Mouse (Mus musculus) brain, embryonic 14.5 days (tissue): ENCODE results near the gene Sema4c.

Source experiments
- CTCF ChIP-seq: fragments of 200-500 bp; IDR thresholded peaks from 2 replicates; pipeline ENCODE4 v1.5.1; 2012; ENCODE audit warnings: inconsistent platforms, mild to moderate bottlenecking, moderate library complexity, borderline replicate concordance; ENCODE audit not compliant: insufficient read depth, insufficient read length; ENCODE audit errors: extremely low read depth
- POLR2A ChIP-seq: fragments of 200-500 bp; IDR thresholded peaks from 2 replicates; pipeline ENCODE4 v1.6.1; 2012; ENCODE audit warnings: mild to moderate bottlenecking, inconsistent platforms, borderline replicate concordance; ENCODE audit not compliant: poor library complexity, insufficient read depth, insufficient read length, severe bottlenecking; ENCODE audit errors: extremely low read depth

DNA sequence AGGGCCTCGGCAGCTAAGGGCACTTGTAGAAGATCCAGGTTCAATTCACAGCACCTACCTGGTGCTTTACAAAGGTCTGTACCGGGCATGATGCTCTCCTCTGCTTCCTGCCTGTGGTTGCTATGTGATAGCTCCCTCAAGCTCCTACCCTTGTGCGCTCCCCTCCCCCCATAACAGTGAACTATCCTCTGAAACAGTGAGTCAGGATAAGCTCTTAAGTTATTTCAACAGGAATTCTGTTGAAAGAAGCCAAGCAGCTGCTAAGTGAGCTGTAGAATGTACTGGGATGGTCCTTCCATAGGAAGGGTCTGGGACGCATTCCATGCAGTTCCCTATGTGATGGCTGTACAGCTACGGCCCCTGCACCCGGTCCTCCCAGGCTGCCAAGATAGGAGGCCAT lies 24.6 kb downstream of the Sema4c start:
- no peak for TF ChIP-seq CTCF
- TF ChIP-seq POLR2A: no peak
